ENCODE assay signal across 17 mouse cellular contexts in genomic region chr8:126874846-126875245, GRCm38 (mm10).
DNase-seq lines count a peak whose midpoint lies in the region; ATAC-seq and TF ChIP-seq lines count a peak whose summit lies in the region.
"Had no signal": no experiment of that assay in that cellular context is flagged by ENCODE, and none has a peak within 500 bp of the region (broad histone marks: within the 10 kb centered on the region; RNA-seq: fewer than 3 reads in every experiment).

No protein-coding gene starts in this region.

- no peak for TF ChIP-seq EP300 in stomach, postnatal 0 days (optimal IDR thresholded peaks at IDR 0.05)

- no peak for ATAC-seq in stomach, postnatal 0 days (ENCODE audit: low FRiP score, low TSS enrichment)
- ATAC-seq: forebrain, embryonic 14.5 days; midbrain, embryonic 15.5 days had no signal

- H3K9me3 ChIP-seq in stomach, postnatal 0 days (ENCODE audit: control insufficient read depth, low read length), result no peaks in the 10 kb centered on the region
- H3K9me3 ChIP-seq: hindbrain, embryonic 13.5 days; liver, embryonic 15.5 days; midbrain, embryonic 15.5 days had no signal

- no peaks in the 10 kb centered on the region for H3K36me3 ChIP-seq in spleen, adult 2 months (ENCODE audit: control insufficient read depth, insufficient read depth, low read length)
- H3K36me3 ChIP-seq in stomach, postnatal 0 days (ENCODE audit: control insufficient read depth, insufficient read depth, low read length), result no peaks in the 10 kb centered on the region
- H3K36me3 ChIP-seq: G1E; hindbrain, embryonic 13.5 days; liver, embryonic 15.5 days; midbrain, embryonic 15.5 days had no signal

- H3K4me2 ChIP-seq in stomach, postnatal 0 days (replicated peaks; ENCODE audit: low read depth), result no peak overlapping the region
- H3K4me2 ChIP-seq: hindbrain, embryonic 13.5 days; liver, embryonic 15.5 days; midbrain, embryonic 15.5 days had no signal

- H3K4me1 ChIP-seq in spleen, adult 2 months (ENCODE audit: control insufficient read depth, insufficient read depth, insufficient read length), result peaks cover 7% of the 10 kb centered on the region; the same call in 1 of the 2 replicates
- no peaks in the 10 kb centered on the region for H3K4me1 ChIP-seq in stomach, postnatal 0 days (replicated peaks; ENCODE audit: control insufficient read depth, insufficient read depth)
- H3K4me1 ChIP-seq: midbrain, embryonic 15.5 days had no signal

- no peak overlapping the region for H3K27ac ChIP-seq in layer of hippocampus, adult 2 months
- no peak overlapping the region for H3K27ac ChIP-seq in spleen, adult 2 months (ENCODE audit: insufficient read depth, low read length)
- no peak overlapping the region for H3K27ac ChIP-seq in stomach, postnatal 0 days (replicated peaks)
- H3K27ac ChIP-seq: hindbrain, embryonic 13.5 days; liver, embryonic 15.5 days; midbrain, embryonic 15.5 days had no signal

- WGBS in spleen, adult 2 months, result 94% methylated on average over 1 of the region's 1 CpGs
- WGBS in stomach, postnatal 0 days, result 87% methylated on average over 1 of the region's 1 CpGs

- no peaks in the 10 kb centered on the region for H3K27me3 ChIP-seq in spleen, adult 2 months (ENCODE audit: control insufficient read depth, insufficient read depth, low read length)
- H3K27me3 ChIP-seq in stomach, postnatal 0 days (ENCODE audit: control insufficient read depth, insufficient read depth, low read length), result no peaks in the 10 kb centered on the region
- H3K27me3 ChIP-seq: hindbrain, embryonic 13.5 days; liver, embryonic 15.5 days; midbrain, embryonic 15.5 days had no signal

- H3K4me3 ChIP-seq in layer of hippocampus, adult 2 months, result no peak overlapping the region
- H3K4me3 ChIP-seq in spleen, adult 2 months (ENCODE audit: extremely low read depth, insufficient read depth, insufficient read length), result no peak overlapping the region
- no peak overlapping the region for H3K4me3 ChIP-seq in stomach, postnatal 0 days (ENCODE audit: low read depth, low read length)
- H3K4me3 ChIP-seq: hindbrain, embryonic 13.5 days; liver, embryonic 15.5 days; midbrain, embryonic 15.5 days had no signal

- no peak overlapping the region for H3K9ac ChIP-seq in stomach, postnatal 0 days (ENCODE audit: low read length)
- H3K9ac ChIP-seq: hindbrain, embryonic 13.5 days; liver, embryonic 15.5 days; midbrain, embryonic 15.5 days had no signal

- TF ChIP-seq POLR2A in spleen, adult 2 months (IDR thresholded peaks at IDR 0.05; ENCODE audit: low read depth, low read length), result no peak

- TF ChIP-seq CTCF in layer of hippocampus, adult 2 months (conservative IDR thresholded peaks at IDR 0.05), result peak; percentile 60
- peak; percentile 11; the same call in 1 of the 2 replicates for TF ChIP-seq CTCF in spleen, adult 2 months (IDR thresholded peaks at IDR 0.05; ENCODE audit: extremely low read depth, insufficient read depth, insufficient read length, insufficient replicate concordance)
- peak; percentile 44 for TF ChIP-seq CTCF in stomach, postnatal 0 days (IDR thresholded peaks at IDR 0.05; ENCODE audit: low read depth)

- DNase-seq in layer of hippocampus, adult 2 months (ENCODE audit: low spot score in 2 of 2), result no peak
- DNase-seq in layer of hippocampus, adult 18-20 months (ENCODE audit: low spot score in 2 of 2), result no peak
- DNase-seq in spleen, adult 2 months (ENCODE audit: low read depth in 1 of 2, low spot score in 2 of 2), result no peak
- DNase-seq in spleen, adult 18-20 months, result no peak
- DNase-seq in R1 (ENCODE audit: low read depth, low spot score), result peak; percentile 32
- no peak for DNase-seq in stomach, postnatal 0 days (ENCODE audit: low spot score)
- no peak for DNase-seq in yolk sac, embryonic 10.5 days (ENCODE audit: low spot score)
- DNase-seq: adrenal gland, postnatal 25 days; cerebellum, adult 8-10 months; heart, adult 18-20 months; kidney, adult 8-10 months; right cerebral cortex, postnatal 25 days had no signal
